Mouse (Mus musculus): ENCODE results near the gene Pitpnm1. TPM values are rescaled to one million over a fixed set of nuclear protein-coding genes. Genes with fewer than 3 reads are reported as not detected.

Pitpnm1 gene
- total RNA-seq, 2 experiments from 2014 or later = 59.7 to 75.1 TPM

GRCm38 (mm10) chr19:4155223-4156072 is 55.6 kb downstream of the Pitpnm1 start:
- no peak for DNase-seq

GRCm38 (mm10) chr19:4156073-4156579 is 56.3 kb downstream of the Pitpnm1 start:
- no peak for DNase-seq

GRCm38 (mm10) chr19:4156771-4157170 is 57.0 kb downstream of the Pitpnm1 start:
- DNase-seq = no peak

- no peak for DNase-seq
These were observed 59.3 kb downstream of the Pitpnm1 start for GRCm38 (mm10) chr19:4159049-4159448.

- peak; percentile 98 for DNase-seq
These were observed 63.1 kb downstream of the Pitpnm1 start, which contains the start of gene Rps6kb2 for GRCm38 (mm10) chr19:4162646-4163542. TSS of gene Rps6kb2 (minus strand) at chr19:4163354.

- no peak for DNase-seq
These were observed 63.7 kb downstream of the Pitpnm1 start for GRCm38 (mm10) chr19:4163543-4163887.

Other genes starting within 250 kb of the Pitpnm1 start
- gene Chka, start 248.2 kb upstream of the Pitpnm1 start, total RNA-seq (2021) = 10 to 100 TPM; 46.6 to 53.1 TPM
- gene Tcirg1, start 192.9 kb upstream of the Pitpnm1 start, total RNA-seq (2021) = 10 to 100 TPM; 40.7 to 52.9 TPM
- gene Ndufs8, start 187.2 kb upstream of the Pitpnm1 start, total RNA-seq (2021) = 100 to 1,000 TPM; 409 to 436 TPM
- gene Aldh3b1, start 170.2 kb upstream of the Pitpnm1 start, total RNA-seq (2021) = 10 to 100 TPM; 50.9 to 71.0 TPM
- gene Unc93b1, start 164.8 kb upstream of the Pitpnm1 start, total RNA-seq (2021) = 10 to 100 TPM; 42.5 to 47.5 TPM
- under 1 TPM; 0.63 to 0.76 TPM for gene Aldh3b3, start 141.4 kb upstream of the Pitpnm1 start, total RNA-seq (2021)
- gene Aldh3b2, start 127.7 kb upstream of the Pitpnm1 start, total RNA-seq (2021) = 10 to 100 TPM in 1 of 2 experiments, 1 to 10 TPM in 1; 8.9 to 11.2 TPM
- 10 to 100 TPM; 32.0 to 33.3 TPM for gene Acy3, start 113.4 kb upstream of the Pitpnm1 start, total RNA-seq (2021)
- gene Tbx10, start 107.2 kb upstream of the Pitpnm1 start, total RNA-seq (2021) = not detected
- 10 to 100 TPM; 39.4 to 40.5 TPM for gene Nudt8, start 99.4 kb upstream of the Pitpnm1 start, total RNA-seq (2021)
- 1 to 10 TPM in 1 of 2 experiments, under 1 TPM in 1; 0.72 to 1.9 TPM for gene Gm49405, start 99.4 kb upstream of the Pitpnm1 start, total RNA-seq (2021)
- gene Doc2g, start 96.7 kb upstream of the Pitpnm1 start, total RNA-seq (2021) = 1 to 10 TPM; 1.3 to 3.0 TPM
- gene Ndufv1, start 87.2 kb upstream of the Pitpnm1 start, total RNA-seq (2021) = 100 to 1,000 TPM; 683 to 759 TPM
- gene Gstp1, start 62.0 kb upstream of the Pitpnm1 start, total RNA-seq (2021) = 100 to 1,000 TPM; 270 to 316 TPM
- 10 to 100 TPM; 34.9 to 50.2 TPM for gene Gstp2, start 54.0 kb upstream of the Pitpnm1 start, total RNA-seq (2021)
- 10 to 100 TPM; 42.6 to 90.1 TPM for gene Gstp3, start 40.4 kb upstream of the Pitpnm1 start, total RNA-seq (2021)
- gene Cabp2, start 18.4 kb upstream of the Pitpnm1 start, total RNA-seq (2021) = under 1 TPM in 1 of 2 experiments, not detected in 1; 0.63 TPM
- 10 to 100 TPM; 56.3 to 64.1 TPM for gene Cdk2ap2, start 2.8 kb upstream of the Pitpnm1 start, total RNA-seq (2021)
- gene Aip, start 25.9 kb downstream of the Pitpnm1 start, total RNA-seq (2021) = 10 to 100 TPM; 71.5 to 73.4 TPM
- gene Gpr152, start 39.8 kb downstream of the Pitpnm1 start, total RNA-seq (2021) = not detected
- gene Cabp4, start 44.0 kb downstream of the Pitpnm1 start, total RNA-seq (2021) = 1 to 10 TPM in 1 of 2 experiments, under 1 TPM in 1; 0.69 to 1.9 TPM
- gene Coro1b, start 48.6 kb downstream of the Pitpnm1 start, total RNA-seq (2021) = 100 to 1,000 TPM; 185 to 193 TPM
- 10 to 100 TPM; 11.5 to 14.0 TPM for gene Ptprcap, start 53.6 kb downstream of the Pitpnm1 start, total RNA-seq (2021)
- 10 to 100 TPM; 26.5 to 38.2 TPM for gene Rps6kb2, start 63.4 kb downstream of the Pitpnm1 start, total RNA-seq (2021)
- 1 to 10 TPM; 4.8 to 8.8 TPM for gene Carns1, start 75.5 kb downstream of the Pitpnm1 start, total RNA-seq (2021)
- gene Tbc1d10c, start 91.3 kb downstream of the Pitpnm1 start, total RNA-seq (2021) = 1 to 10 TPM; 4.2 to 6.6 TPM
- gene Ppp1ca, start 92.1 kb downstream of the Pitpnm1 start, total RNA-seq (2021) = 100 to 1,000 TPM; 411 to 414 TPM
- gene Rad9a, start 101.7 kb downstream of the Pitpnm1 start, total RNA-seq (2021) = 10 to 100 TPM in 1 of 2 experiments, 1 to 10 TPM in 1; 7.4 to 10.8 TPM
- gene Clcf1, start 114.2 kb downstream of the Pitpnm1 start, total RNA-seq (2021) = 1 to 10 TPM; 8.3 to 9.8 TPM
- gene AC109138.7, start 114.4 kb downstream of the Pitpnm1 start, total RNA-seq (2021) = not detected
- 10 to 100 TPM; 34.7 to 35.6 TPM for gene Pold4, start 131.9 kb downstream of the Pitpnm1 start, total RNA-seq (2021)
- 10 to 100 TPM; 16.8 to 21.9 TPM for gene Ssh3, start 169.2 kb downstream of the Pitpnm1 start, total RNA-seq (2021)
- 1 to 10 TPM; 3.5 to 8.5 TPM for gene Ankrd13d, start 183.1 kb downstream of the Pitpnm1 start, total RNA-seq (2021)
- gene Grk2, start 206.2 kb downstream of the Pitpnm1 start, total RNA-seq (2021) = 10 to 100 TPM; 46.3 to 54.8 TPM

Data from adrenal gland, postnatal 10 days (tissue).